Mouse (Mus musculus): ENCODE measurements around the gene Runx2.

DNA sequence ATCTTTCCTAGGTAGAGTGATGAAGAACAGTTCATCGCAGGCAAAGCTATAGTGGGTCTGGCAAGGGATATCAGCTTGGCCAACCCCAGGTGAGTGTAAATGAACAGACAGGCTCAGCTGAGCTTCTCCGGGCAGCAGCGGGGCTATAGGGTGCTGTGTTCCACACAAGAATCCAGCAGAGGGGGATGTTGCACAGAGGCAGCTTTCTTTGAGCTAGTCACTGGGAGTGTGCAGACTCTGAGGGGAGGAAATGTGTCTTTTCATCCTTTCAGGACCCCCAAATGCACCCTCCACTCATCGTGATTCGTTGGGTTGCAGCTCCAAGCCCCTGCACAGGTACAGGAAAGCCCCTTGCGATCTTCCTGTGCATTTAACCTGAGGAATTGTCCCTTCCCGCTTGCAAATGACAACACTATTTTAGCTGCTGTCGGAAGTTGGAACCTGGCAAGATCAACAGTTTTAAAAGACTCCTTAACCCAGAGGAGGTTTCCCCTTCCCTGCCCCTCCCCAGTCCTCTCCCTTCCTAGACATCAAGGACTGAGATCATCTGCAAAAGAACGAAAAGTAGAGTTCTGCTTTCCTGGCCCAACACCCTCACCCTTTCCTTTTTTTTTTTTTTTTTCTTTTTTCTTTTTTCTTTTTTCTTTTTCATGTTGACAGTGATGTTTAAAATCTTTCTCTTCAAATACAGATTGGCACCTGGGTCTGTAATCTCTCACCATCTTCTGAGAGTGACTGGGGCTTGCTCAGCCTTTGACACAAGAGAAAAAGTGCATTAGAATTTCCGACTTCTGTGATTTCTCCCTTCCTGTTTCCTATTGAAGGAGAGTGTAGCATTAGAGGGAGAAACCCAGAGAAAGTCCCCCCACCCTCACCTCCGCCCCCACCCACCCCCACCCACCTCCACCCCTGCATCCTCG, 358.7 kb downstream of the Runx2 start:
- TF ChIP-seq CTCF (conservative IDR thresholded peaks at IDR 0.05; ENCODE audit: insufficient read depth, insufficient read length, low read depth, low read length) (peak; percentile 67), POLR2A (IDR thresholded peaks at IDR 0.05; ENCODE audit: low read depth, low read length) (no peak)
